Mouse (Mus musculus) heart, postnatal 0 days (tissue): ENCODE data around the gene Polq.

Experiments used
- CTCF ChIP-seq: IDR thresholded peaks from 2 replicates; pipeline ENCODE4 v1.5.1; 2016; ENCODE audit warnings: antibody characterized with exemption, control low read depth, low read depth
- EP300 ChIP-seq: IDR thresholded peaks from 2 replicates; pipeline ENCODE4 v1.6.1; 2016; ENCODE audit warnings: antibody characterized with exemption, low read depth

- TF ChIP-seq CTCF: no peak
- TF ChIP-seq EP300: no peak
Measured at GRCm38 (mm10) chr16:37012336-37012735, 750 bp downstream of the Polq start.
